Mouse (Mus musculus): ENCODE data around the gene Lpcat3. TPM values are rescaled to one million over a fixed set of nuclear protein-coding genes. Genes with fewer than 3 reads are reported as not detected.
"Not testable (repeated sequence)": the region's sequence is repeated elsewhere in the genome, so short reads cannot be mapped to it uniquely, and the experiment has no call there.

The Lpcat3 gene
- 10 to 100 TPM; 36.9 to 39.8 TPM for total RNA-seq (2021)

- peak; percentile 99 for DNase-seq
- intact Hi-C loops (cut with DNase I) = no loop called here
Measured at GRCm38 (mm10) chr6:124662477-124663423, at the start of gene Lpcat3. Lpcat3 (plus strand) TSS chr6:124663027.

- DNase-seq = no peak
- intact Hi-C loops (cut with DNase I) = no loop called here
Measured at GRCm38 (mm10) chr6:124625612-124626011, 37.2 kb upstream of the Lpcat3 start.

- DNase-seq; intact Hi-C loops (cut with DNase I): not testable (repeated sequence)
Measured at GRCm38 (mm10) chr6:124626184-124626583, 36.6 kb upstream of the Lpcat3 start.

- intact Hi-C loops (cut with DNase I) = no loop called here
- no peak for DNase-seq
Measured at GRCm38 (mm10) chr6:124630763-124631162, 32.1 kb upstream of the Lpcat3 start.

GRCm38 (mm10) chr6:124635985-124636384, 26.8 kb upstream of the Lpcat3 start, which contains the start of gene C1s2:
C1s2 (minus strand) TSS chr6:124636085.
- intact Hi-C loops (cut with DNase I); DNase-seq: not testable (repeated sequence)

GRCm38 (mm10) chr6:124636858-124637460, 25.9 kb upstream of the Lpcat3 start:
- intact Hi-C loops (cut with DNase I); DNase-seq: not testable (repeated sequence)

GRCm38 (mm10) chr6:124640041-124640440, 22.8 kb upstream of the Lpcat3 start:
- DNase-seq = no peak
- intact Hi-C loops (cut with DNase I) = no loop called here

GRCm38 (mm10) chr6:124640997-124641396, 21.8 kb upstream of the Lpcat3 start:
- intact Hi-C loops (cut with DNase I) = no loop called here

GRCm38 (mm10) chr6:124646394-124646793, 16.4 kb upstream of the Lpcat3 start:
- DNase-seq = no peak

More at GRCm38 (mm10) chr6:124640997-124641396, 21.8 kb upstream of the Lpcat3 start:
- peak; percentile 55 for DNase-seq

GRCm38 (mm10) chr6:124655893-124656292, 6.9 kb upstream of the Lpcat3 start:
- intact Hi-C loops (cut with DNase I) = loop anchor here (10.0 kb wide), 1 partner anchor 171 kb away; no protein-coding TSS in a partner anchor
- DNase-seq = no peak

More at GRCm38 (mm10) chr6:124646394-124646793, 16.4 kb upstream of the Lpcat3 start:
- intact Hi-C loops (cut with DNase I) = no loop called here

GRCm38 (mm10) chr6:124658067-124658466, 4.8 kb upstream of the Lpcat3 start:
- intact Hi-C loops (cut with DNase I) = loop anchor here (10.0 kb wide), 1 partner anchor 173 kb away; no protein-coding TSS in a partner anchor
- no peak for DNase-seq

GRCm38 (mm10) chr6:124661156-124661806, 1.5 kb upstream of the Lpcat3 start:
- intact Hi-C loops (cut with DNase I) = no loop called here
- no peak for DNase-seq

- no peak for DNase-seq
- intact Hi-C loops (cut with DNase I) = no loop called here
Measured at GRCm38 (mm10) chr6:124661995-124662394, 832 bp upstream of the Lpcat3 start.

GRCm38 (mm10) chr6:124663424-124663795, 583 bp downstream of the Lpcat3 start:
- intact Hi-C loops (cut with DNase I) = no loop called here
- DNase-seq = no peak

GRCm38 (mm10) chr6:124664256-124664655, 1.4 kb downstream of the Lpcat3 start:
- intact Hi-C loops (cut with DNase I) = no loop called here
- DNase-seq = no peak

- DNase-seq = no peak
- intact Hi-C loops (cut with DNase I) = no loop called here
Measured at GRCm38 (mm10) chr6:124665011-124665410, 2.2 kb downstream of the Lpcat3 start.

GRCm38 (mm10) chr6:124669234-124669859, 6.5 kb downstream of the Lpcat3 start:
- DNase-seq = no peak
- intact Hi-C loops (cut with DNase I) = no loop called here

GRCm38 (mm10) chr6:124670281-124670900, 7.6 kb downstream of the Lpcat3 start:
- DNase-seq = no peak
- intact Hi-C loops (cut with DNase I) = no loop called here

GRCm38 (mm10) chr6:124672100-124672499, 9.3 kb downstream of the Lpcat3 start:
- no peak for DNase-seq
- intact Hi-C loops (cut with DNase I) = no loop called here

- intact Hi-C loops (cut with DNase I) = no loop called here
- no peak for DNase-seq
Measured at GRCm38 (mm10) chr6:124673619-124674018, 10.8 kb downstream of the Lpcat3 start.
